Mouse (Mus musculus): ENCODE results near the gene Olfr1008.
A peak's percentile ranks its signal among the peaks of the same experiment; 100 is the strongest.
"Not testable (repeated sequence)": the region's sequence is repeated elsewhere in the genome, so short reads cannot be mapped to it uniquely, and the experiment has no call there.

Olfr1008 gene

DNA sequence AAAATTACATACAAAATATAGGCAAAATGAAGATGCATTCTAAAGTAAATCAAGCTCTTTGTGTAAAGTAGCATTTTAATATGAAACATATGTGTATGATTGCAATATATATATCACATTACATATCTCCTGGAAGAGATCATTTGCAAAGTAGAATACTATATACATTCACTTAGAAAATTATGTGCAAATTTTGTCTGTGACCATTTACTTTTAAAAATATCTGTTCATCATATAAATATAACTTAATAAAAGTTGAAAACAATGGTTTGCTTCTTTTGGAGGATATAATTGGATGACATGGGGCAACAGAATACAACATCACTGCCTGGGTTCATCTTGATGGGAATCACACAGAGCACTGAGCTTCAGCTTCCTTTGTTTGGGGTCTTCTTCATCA, at the start of gene Olfr1008:
TSS of gene Olfr1008 (plus strand) at position 301 of the 400 bp plus-strand sequence.
- no peak for DNase-seq (ENCODE audit: low spot score)

DNA sequence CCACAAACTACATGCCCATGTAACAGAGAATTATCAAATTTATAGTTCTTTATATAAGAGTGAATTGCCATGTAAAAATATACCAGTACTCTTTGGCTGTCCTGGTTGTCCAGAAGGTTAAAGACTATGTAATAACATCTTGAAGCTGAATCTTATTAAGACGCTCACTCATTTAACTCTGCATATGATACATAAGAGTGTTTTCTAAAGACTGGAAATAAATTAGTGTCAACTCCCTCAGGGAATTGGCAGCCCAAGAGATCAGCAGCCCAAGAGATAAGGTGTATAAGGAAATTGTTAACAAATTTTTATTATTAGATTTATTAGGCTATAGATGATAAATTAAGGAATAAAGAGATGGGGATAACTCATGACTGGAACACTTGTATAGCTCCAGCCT, 38.6 kb upstream of the Olfr1008 start, which contains the start of gene Olfr1002:
TSS of gene Olfr1002 (minus strand) at position 101 of the 400 bp plus-strand sequence.
- no peak for DNase-seq (ENCODE audit: low spot score)

- DNase-seq (ENCODE audit: low spot score) = not testable (repeated sequence)
These were observed 24.9 kb upstream of the Olfr1008 start, which contains the start of gene Olfr154 for GRCm38 (mm10) chr2:85664355-85664754. Olfr154 (minus strand) TSS chr2:85664455.

DNA sequence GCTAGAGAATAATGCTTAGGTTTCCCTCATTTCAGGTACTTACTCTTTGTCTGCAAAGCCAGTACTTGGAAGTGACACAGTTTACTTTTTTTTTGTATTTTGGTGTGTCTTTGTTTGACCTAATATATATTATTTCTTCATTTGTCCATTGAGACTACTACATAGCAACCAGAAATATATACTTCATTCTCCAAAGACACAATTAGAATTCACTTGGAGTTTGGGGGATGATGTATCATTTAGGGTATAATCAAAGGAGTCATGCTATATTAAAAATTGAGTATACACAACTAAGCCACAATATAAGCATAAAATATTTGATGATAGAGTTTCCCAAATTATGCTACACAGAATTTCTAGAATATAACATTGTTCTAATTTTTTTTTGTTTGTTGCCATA, 10.6 kb upstream of the Olfr1008 start, which contains the start of gene Olfr1006:
TSS of gene Olfr1006 (minus strand) at position 101 of the 400 bp plus-strand sequence.
- no peak for DNase-seq (ENCODE audit: low spot score)

DNA sequence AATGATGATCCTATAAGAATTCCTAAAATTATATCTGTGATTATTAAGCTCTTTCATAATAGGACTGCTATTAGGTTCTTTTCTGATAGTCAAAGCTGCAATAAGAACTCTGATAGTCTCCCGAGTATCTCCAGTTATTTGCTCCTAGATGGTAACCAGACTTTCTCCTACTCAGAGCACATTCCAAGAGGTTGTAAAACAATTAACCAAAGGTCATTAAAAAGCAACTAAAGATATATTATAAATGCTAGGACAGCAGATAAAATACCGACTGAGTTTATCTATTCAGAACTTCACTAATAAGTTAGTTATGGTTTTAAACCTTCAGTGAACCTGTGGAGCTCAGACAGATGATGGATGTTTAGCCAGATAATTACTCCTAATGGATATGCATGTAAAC, 21.4 kb downstream of the Olfr1008 start:
- not testable (repeated sequence) for DNase-seq (ENCODE audit: low spot score)

DNA sequence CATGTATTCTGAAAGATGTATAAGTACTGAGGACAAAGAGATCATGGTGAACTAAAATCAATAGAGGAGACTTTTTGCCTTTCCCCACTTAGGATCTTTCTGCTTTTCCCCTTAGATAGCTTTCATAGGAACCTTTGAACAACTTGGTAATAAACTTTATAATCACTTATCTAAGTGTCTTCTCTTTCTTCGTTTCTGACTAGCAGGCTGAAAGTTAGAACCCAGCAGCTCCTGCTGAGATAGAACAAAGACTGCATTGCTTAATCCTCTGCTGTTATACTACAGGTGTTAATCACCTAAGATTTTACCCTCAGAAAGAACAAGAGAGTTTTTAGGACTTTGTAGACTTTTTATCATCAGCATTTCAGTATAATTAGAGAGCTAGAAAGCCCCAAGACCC, 21.9 kb downstream of the Olfr1008 start:
- DNase-seq (ENCODE audit: low spot score) = no peak

- no peak for DNase-seq (ENCODE audit: low spot score)
These were observed 25.9 kb downstream of the Olfr1008 start, which contains the start of gene Olfr1009 for GRCm38 (mm10) chr2:85715119-85715518. Olfr1009 (plus strand) TSS chr2:85715419.

DNA sequence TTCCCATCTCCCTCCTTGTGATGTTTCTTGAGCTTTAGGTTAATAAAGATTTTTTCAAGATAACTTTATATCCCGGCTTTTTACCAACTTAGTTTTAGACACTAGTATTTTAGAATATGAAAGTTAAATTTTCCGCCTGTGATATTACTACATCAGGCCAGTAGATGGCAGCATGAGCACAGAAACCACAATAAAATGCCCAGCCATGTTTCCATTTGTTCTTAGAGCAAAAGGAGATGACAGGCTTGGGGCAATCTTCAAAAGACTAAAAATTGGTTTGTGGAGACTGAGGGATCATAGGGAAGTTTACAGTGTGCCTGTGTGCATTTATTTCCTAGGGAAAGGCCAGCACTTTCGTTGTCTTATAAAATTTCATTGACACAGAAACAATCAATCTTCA, 36.6 kb downstream of the Olfr1008 start:
- peak; percentile 8 for DNase-seq (ENCODE audit: low spot score)

All from layer of hippocampus, adult 9-10 months (tissue).